Mouse (Mus musculus) megakaryocyte, embryonic 14.5 days (primary cell): ENCODE results near the gene Lrrc27.

Experiments used
- FLI1 ChIP-seq: IDR thresholded peaks from 2 replicates; pipeline ENCODE4 v1.6.1; 2012; ENCODE audit warnings: low read length, inconsistent platforms, mixed read lengths
- GATA1 ChIP-seq: IDR thresholded peaks from 3 replicates; pipeline ENCODE4 v1.6.1; 2012; ENCODE audit warnings: mixed read lengths, low read length, inconsistent platforms, borderline replicate concordance

DNA sequence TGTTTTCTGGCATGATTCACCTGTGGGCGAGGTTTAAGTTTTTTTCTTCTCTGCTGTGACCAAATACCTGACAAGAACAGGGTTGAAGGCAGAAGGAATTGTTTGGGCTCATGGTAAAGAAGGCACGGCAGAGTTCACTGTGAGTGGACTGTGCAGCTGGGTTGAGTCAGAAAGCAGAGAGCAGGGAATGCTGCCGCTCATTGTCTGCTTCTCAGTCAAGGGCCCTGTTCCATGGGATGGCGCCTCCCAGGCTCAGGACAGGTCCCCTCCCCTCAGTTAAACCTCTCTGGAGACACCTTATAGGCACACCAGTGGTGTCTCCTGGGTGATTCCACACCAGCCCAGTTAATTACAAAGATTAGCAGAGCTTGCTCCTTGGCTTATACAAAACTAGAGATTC, 9.6 kb downstream of the Lrrc27 start:
- TF ChIP-seq GATA1 (no peak), FLI1 (no peak)
